Mouse (Mus musculus): ENCODE measurements at regions not wholly inside any gene's neighbourhood (a gene's known extent, or its start where the extent isn't known, plus 50 kb on each side); places are given as distances from the start of the nearest gene placed in this dataset.

DNA sequence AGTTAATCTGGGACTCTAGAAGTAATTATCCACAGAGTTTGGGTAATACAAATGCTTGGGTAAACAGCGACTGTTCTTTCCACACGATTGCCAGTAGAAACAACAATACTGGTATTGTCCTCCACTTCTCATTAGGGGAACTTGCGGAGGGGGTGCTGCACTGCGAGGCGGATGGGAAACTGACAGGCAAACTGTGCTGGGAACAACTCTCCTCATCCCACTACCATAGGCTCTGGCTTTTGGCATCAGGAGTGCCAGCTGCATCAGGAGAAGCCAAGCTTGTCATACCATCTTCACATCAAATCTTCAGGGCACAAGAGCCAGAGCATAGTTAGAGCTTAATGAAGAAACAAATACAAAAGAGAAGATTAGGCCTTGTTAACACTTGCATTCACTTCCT lies 349.2 kb upstream of the Tmem161b start:
- DNase-seq (ENCODE audit: low spot score in 2 of 2): peak in 1 of 2 experiments; percentile 19

DNA sequence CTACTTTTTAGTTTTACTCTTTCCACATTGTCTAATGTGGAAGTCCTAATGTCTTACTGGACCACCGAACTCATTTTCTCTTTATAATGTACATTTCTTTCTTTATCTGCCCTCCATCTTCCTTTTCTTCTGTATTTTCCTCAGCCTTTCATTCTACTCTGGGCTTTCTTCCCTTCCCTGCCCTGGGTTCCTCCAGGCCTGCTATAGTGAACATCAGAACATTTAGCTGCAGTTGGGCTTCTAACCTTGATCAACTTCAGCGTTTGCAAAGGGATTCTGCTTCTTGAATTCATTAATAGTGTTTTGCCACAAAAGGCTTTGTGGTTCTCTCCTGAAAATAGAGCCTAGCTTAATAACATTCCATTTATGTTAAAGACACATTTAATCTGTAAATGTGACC lies 342.5 kb upstream of the Tmem161b start:
- DNase-seq (ENCODE audit: low spot score in 2 of 2): no peak

DNA sequence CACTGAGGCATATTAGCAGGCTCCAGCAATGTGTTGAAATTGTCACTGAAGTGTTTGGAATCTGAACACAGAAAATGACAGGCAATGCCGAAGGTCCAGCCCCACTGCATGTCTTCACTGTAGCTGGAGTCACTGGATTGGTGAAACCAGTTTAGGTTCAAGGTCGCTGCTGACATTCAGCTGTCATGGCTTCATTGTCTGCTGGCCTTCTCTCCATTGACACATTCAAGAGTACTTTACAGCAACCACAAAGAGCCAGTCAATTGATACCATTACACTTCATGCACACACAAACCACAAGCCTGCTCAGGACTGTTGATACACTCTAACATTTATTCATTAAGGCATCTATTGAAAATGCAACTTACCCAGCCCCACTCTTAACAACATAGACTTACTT lies 341.8 kb upstream of the Tmem161b start:
- DNase-seq (ENCODE audit: low spot score in 2 of 2): no peak

DNA sequence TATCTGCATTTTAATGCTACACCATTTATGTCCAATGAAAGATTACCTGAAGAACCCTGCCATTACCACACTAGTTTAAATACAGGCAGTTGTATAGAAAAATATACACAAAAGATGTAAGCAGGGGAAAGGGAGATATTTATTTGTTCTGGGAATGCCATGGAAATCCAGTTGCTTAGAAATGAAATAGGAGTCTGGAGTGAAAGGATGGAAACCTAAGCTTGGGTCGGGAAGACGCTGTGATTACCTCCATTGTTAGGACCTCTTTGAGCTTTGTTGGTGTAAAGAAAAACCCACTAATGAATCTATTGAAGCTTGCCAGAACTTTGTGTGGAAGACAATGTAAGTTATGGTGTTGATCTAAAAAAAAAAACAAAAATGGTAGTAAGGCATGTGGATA lies 341.3 kb upstream of the Tmem161b start:
- no peak for DNase-seq (ENCODE audit: low spot score in 2 of 2)

DNA sequence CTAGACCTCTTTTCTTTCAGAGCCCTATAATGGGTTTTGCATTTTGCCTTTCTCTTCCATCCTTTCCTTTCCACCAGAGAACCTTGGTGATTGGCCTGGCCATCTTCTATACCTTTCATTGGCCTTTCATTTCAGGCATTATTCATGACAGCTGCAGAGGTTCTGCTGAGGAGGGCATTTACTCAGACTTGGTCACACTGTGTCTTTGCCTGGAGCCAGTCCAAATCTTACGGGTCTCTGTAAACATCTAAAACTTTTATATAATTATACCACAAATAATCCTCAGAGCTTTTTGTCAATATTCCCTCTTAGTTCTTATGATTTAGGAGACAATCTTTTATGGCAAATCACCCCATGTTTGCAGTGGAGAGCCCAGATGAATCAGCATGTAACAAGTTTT lies 339.3 kb upstream of the Tmem161b start:
- DNase-seq (ENCODE audit: low spot score in 2 of 2): no peak

DNA sequence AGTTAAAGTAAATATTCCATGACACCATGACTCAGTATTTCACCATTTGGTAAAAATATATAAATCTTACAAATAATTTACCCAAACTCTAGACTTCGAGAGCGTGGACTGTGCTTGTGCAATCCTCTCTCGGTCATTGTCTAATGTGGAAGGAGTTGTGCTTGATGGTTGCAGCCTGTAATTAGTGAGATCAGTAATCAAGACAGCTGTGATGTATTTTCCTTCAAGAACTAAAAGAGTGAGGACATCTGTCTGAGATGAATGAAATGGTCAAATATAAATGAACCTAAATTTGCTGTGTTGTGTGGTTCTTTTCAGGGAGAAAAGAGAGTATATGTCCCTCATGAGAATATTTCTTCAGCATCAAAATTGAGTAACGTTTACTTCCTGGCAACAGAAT lies 338.3 kb upstream of the Tmem161b start:
- no peak for DNase-seq (ENCODE audit: low spot score in 2 of 2)

DNA sequence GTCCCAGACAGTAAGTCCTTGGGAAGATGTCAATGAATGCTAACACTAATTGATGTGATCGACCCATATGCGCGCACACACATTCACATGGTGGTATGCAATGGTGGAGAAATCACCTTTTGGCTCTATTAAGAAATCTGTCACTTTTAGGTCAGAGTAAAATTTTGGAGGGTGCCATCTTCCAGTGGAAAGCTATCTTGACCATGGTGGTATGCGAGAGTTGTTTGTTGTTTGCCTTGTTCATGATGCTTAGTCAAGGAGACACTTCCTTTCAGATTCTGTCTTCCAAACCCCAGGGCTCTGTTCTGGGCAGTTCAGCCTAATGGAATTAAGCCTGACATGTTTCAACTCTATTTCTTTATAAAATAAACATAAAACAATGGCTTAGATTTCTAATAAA lies 337.9 kb upstream of the Tmem161b start:
- DNase-seq (ENCODE audit: low spot score in 2 of 2): no peak

DNA sequence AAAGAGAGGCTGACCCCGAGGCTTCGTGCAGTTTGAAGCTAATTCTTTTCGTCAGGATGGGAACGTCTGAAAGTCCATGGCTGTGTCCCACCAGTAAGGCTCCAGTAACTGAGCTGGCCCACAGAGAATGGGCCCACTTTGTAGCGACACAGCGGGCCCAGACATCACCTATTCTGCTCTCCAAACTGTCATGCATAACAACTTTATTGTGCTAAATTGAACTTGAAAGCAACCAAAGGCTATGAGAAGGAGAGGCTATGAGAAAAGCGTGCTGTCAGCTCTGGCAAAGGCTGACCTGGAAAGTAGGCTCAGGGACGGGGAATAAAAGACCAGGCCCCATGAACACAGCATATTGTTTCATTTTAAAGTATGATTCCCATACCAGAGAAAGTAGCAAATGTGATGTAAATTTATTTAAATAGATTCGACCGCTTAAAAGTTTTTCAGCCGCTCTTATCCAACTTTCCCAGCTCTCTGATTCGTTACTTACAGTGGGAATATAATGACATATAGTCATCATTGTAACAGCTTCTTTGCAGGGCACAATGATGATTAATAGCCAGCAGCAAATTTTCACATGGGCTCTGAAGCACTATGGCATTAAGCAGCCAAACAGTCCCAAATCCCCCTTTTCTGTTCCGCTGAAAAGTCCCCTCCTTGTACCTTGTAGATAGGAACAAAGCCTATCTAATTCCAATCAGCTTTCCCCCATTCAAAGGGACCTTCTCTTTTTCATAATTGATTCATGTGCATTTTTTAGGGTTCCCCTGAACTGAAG lies 337.1 kb upstream of the Tmem161b start:
- no peak for DNase-seq (ENCODE audit: low spot score in 2 of 2)

DNA sequence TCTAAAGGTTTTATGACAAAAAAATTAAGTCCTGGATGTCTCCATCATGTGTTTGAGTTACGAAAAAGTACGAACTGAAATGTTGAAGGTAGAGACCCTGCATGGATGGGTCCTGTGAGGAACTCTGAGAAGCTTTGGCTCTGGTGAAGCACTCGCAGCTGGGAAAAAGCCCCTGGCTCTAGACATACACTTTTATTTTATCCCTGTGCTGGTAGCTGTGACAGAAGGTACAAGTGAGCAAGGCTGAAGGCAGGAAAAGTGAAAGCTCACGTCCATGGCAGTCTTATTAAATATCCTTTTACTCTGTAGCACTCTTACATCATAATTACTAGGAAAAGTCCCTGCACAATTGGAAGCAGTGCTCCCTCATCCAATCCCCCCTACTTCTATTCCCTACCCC lies 336.4 kb upstream of the Tmem161b start:
- DNase-seq (ENCODE audit: low spot score in 2 of 2): no peak

DNA sequence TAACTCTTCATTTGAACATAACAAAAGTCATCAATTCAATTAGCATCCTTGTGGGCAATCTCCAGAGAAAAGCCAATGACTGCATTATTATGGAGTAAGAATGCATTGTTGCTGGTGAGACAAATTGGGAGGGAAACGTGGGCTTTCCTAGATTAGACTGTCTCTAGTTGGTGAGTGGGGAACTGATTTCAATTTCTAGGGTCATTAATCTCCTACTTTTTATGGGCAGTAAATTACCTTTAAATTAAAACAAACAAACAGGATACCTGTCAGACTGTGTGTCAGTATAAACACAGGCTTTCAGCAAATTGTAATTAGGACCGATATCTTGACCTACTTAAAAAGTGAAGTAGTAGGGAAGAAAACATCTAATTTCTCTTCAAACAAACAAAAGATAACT lies 307.4 kb upstream of the Tmem161b start:
- DNase-seq (ENCODE audit: low spot score in 2 of 2): no peak

DNA sequence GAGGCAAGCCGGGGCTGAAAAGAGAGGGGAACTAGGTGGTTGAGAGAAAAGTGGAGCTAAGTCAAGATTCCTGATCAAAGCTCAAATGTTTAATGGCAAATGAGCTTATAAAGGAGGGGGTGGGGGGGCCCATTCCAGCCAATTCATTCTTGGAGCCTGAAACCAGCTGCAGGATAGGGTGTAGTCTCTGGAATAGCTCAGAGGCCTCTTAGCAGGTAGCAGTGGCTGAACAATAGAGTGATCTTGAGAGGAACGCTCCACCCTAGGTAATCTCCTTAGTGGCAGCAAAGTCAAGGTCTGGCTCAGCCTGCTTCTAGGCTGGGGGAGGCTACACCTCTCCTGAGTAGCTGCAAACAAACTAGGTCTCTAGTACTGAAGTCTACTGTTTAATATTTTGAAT lies 289.3 kb upstream of the Tmem161b start:
- no peak for DNase-seq (ENCODE audit: low spot score in 2 of 2)

DNA sequence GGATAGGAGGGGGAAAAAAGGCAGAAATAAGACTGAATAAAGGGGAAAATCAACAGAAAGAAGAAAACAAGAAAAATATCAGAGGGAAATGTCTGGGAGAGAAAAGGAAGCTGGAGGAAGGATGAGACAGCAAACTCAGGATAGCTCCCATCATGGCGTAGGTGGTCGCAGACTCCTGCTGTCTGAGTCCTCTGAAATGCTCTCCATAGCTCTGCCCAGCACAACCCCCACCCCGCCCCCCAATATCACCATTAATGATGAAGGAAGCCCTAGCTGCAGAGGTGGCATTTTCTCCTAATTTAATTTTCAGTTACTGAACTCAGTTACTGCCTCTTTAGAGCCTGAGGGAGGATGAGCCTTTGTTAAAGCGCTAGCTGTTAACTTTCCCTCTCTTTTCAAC lies 275.6 kb upstream of the Tmem161b start:
- no peak for DNase-seq (ENCODE audit: low spot score in 2 of 2)

DNA sequence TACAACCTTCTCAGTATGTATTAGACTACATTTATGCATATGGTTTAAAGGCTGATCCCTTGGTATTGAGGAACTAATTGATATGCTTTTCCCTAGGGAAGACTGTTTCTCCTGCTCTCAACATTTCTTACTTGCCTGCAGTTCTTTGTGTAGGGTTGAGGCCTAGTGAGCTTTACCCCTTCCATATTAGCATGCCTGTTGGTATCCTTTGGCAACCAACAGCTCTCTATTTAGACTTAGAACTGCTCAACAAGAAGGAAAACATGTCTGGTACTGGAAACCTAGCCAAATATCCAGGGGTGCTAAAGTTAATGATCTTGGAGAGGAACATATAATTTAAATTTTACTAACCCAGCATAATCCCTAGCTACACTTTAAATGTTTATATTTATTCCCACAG lies 270.9 kb upstream of the Tmem161b start:
- no peak for DNase-seq (ENCODE audit: low spot score in 2 of 2)

DNA sequence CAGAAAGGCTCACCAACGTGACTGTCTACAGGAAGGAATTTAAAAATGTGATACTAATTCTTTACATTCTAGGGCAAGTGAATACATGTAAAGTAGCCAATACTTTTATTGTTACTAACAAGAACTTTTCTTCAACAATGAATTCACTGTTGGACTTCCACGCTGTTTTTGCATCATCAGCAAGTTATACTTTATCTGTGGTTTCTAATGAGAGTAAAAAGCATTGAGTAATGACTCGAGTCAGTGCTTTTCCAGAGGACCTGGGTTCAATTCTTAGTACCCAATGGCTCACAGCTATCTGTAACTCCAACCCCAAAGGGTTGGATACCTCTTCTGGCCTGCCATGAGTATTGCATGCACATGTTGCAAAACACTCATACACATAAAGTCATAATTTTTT lies 270.3 kb upstream of the Tmem161b start:
- DNase-seq (ENCODE audit: low spot score in 2 of 2): no peak

DNA sequence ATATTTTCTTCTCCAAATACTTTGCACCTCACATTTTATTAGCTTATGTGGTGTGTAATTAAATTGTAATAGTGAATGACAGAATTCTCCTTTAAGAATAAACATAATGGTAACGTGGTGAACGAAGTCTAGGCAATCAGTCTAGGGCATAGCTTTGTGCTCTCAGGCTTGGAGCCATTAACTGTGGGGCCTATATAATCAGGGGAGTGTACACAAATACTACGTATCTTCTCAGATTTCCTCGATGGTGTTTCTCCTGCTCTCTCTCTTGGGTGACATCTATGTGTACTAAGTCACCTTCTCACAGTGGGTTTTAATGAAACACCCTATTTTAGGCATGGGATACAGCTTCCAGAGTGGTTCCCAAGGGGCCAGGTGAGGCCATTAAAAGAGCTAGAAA lies 269.7 kb upstream of the Tmem161b start:
- no peak for DNase-seq (ENCODE audit: low spot score in 2 of 2)

DNA sequence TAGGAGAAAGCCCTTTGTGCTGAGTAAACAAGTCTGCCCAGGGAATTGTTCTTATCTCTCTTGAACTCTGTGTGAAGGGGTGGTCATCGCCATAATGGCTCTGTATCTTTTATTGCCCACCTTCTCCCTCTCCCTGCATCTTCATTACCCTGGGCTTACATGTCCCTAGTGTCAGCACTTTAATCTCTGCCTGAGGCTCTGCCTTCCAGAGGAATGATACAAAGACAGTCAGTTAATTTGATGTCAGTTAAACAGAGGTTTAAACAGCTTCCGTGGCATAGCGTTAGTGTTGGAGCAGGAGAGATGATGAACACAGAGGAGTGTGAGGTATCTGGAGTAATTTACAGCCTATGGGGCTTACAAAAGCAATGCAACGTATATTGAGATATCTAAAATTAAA lies 269.2 kb upstream of the Tmem161b start:
- DNase-seq (ENCODE audit: low spot score in 2 of 2): no peak

DNA sequence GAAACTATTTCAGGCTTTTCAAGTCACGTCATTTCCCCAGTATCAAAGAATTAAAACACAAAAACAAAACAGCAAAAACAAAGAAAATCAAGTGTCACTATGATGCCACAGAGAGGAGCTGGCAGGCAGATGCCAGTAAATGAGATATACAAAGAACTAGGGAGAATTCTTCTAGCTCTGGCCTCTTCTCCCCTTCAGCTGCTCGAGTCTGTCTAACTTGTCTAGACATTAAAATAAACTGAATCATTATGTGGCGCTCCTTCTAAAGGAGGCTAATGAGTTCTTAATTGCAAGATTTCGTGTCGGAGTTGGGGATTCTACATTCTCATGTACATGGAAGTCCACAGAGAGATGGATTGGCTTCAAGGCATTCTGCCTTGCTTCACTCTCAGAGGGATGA lies 266.4 kb upstream of the Tmem161b start:
- DNase-seq (ENCODE audit: low spot score in 2 of 2): no peak

DNA sequence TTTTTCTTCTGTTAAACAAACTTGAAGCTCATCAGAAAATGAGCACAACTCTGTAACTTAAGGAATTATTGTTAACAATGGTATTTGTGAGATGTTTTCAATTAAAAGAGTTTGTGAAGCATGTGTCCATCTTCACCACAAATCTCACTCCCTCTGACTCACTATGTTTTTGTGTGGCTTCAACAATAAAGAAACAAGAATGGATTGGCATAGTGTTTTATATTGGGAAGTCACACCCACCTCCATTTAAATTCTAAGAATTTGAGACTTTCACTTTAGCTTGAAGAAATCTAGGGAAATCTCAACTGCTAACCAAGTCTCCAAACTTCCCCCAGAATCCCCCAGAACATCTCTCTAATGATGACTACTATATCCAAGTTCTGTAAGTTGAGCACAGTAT lies 243.6 kb upstream of the Tmem161b start:
- no peak for DNase-seq (ENCODE audit: low spot score in 2 of 2)

DNA sequence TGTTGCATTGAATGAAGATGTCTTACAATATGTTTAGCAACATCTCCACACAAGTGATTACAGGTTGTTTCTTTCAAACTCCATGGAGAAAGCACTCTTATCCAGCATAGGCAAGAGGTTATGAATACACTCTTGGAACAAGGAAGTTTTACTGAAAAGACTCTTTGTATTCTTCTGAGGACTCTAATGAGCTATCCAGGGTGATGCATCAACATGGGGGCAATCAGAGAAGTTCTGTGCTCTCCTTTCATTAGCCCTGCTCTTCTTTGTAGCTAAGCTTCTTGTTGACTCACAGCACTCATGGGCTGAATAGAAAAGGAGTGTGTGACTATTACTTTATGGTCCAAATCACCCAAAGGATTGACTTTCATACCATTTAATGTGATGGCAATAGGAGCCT lies 242.6 kb upstream of the Tmem161b start:
- no peak for DNase-seq (ENCODE audit: low spot score in 2 of 2)

DNA sequence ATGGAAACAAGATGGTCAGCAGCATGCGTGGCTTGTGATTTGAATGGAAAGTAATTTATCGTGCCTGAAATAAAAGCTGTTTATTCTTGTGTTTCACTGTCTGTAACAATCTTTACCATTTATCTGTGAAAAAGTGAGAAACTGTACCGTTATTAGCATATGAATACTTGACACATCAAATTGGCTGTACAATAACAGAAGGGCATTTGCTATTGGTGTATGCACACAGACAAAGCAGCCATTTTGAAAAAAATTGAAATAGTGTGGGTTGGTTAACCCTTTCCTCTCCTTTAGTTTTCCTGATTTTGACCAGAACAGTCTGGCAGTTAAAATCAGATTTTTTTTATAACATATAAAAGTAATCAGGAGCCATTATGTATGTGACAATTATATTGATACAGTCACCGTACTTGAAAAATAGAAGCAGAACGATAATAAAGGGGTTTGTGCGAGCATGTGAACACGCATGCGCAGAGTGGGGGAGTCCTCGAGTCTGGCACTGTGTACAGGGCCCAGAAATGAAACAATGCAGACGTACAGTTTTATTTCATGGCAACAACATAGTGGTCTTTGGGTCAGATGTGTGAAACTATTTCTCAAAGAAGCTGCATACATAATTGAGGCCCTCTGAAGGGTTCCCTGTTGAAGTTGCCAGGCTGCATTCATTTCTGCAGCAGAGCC lies 237.3 kb upstream of the Tmem161b start:
- peak in 1 of 2 experiments; percentile 10 for DNase-seq (ENCODE audit: low spot score in 2 of 2)

DNA sequence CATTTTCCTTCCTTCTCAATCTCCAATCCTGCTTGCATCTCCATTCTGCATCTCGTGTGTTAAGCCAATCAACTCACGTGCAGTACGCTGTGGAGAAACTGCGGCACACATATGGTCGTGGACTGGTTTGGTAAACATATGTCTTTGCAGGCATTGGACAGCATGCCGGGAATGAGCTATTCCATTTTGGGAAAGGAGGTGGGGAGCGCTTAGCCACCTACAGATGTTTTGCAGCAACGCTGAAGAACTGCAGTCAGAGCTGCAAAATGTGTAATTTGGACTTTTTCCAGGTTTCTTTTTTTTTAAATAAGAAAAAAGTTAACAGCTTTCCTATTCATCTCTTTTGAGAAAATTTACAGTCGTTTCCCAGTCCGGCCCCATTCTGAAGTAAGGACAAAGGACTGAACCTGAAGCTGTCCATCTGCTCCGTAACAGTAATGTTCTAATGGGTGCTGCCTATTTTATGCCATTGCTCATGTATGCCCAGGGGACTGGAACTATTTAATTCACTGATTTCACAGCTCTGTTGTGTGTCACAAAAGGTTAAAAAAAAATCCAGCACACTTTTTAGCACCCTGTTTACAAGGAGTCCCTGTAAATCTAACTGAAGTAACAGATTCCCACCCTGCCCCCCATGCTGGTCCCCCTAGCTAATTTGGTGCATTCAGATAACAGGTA lies 234.2 kb upstream of the Tmem161b start:
- DNase-seq (ENCODE audit: low spot score in 2 of 2): peak; percentile 70 to 79

DNA sequence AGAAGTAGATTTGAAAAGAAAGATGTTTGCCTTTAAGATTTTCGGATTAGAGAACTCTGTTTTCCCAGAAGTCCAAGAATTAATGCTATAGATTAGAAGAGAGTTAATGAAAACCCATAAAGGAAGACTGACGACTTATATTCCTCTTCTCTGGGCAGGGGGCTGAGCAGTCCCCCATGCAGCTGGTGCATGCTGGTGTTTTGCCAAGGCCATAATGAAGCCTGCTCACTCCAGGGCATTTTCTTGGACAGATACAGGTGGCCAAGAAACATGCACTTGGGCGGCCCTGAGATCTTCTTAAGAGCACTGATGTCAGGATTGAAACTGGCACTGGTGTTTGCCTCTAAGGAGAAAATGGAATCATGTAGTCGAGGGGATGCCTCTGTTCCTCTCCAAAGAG lies 233.6 kb upstream of the Tmem161b start:
- DNase-seq (ENCODE audit: low spot score in 2 of 2): no peak
